ENCODE assay signal across 23 mouse cellular contexts in genomic region chr16:84584724-84585399, GRCm38 (mm10).
DNase-seq lines count a peak whose midpoint lies in the region; ATAC-seq lines count a peak whose summit lies in the region.
"Had no signal": no experiment of that assay in that cellular context is flagged by ENCODE, and none has a peak within 500 bp of the region (broad histone marks: within the 10 kb centered on the region; RNA-seq: fewer than 3 reads in every experiment).

No protein-coding gene starts in this region.

- no peak overlapping the region for H3K9ac ChIP-seq in forebrain, embryonic 15.5 days (replicated peaks)
- H3K9ac ChIP-seq: embryonic facial prominence, embryonic 12.5 days; forebrain, postnatal 0 days had no signal

- H3K9me3 ChIP-seq in forebrain, embryonic 15.5 days, result no peaks in the 10 kb centered on the region

- no peak overlapping the region for H3K27ac ChIP-seq in forebrain, embryonic 15.5 days (replicated peaks)
- H3K27ac ChIP-seq: embryonic facial prominence, embryonic 12.5 days; layer of hippocampus, adult 2 months had no signal

- no peak for DNase-seq in frontal cortex, postnatal 36 days (ENCODE audit: low spot score in 2 of 2)
- peak; percentile 2 to 6 for DNase-seq in natural killer cell, adult 2 months (ENCODE audit: low spot score in 2 of 2)
- DNase-seq in adrenal gland, postnatal 10 days, result no peak
- DNase-seq in liver, result no peak
- DNase-seq in adrenal gland, adult 8-10 months, result no peak
- DNase-seq: adrenal gland, postnatal 25 days; cerebellum, adult 18-20 months; forebrain, postnatal 0 days; gastrocnemius, postnatal 14 days; kidney, adult 11 months; kidney, postnatal 10 days; left cerebral cortex, postnatal 4 days; lung, adult 2 months; lung, postnatal 36 days; midbrain, embryonic 14.5 days had no signal

- WGBS in forebrain, embryonic 15.5 days, result 91% methylated on average over 14 of the region's 14 CpGs

- no peaks in the 10 kb centered on the region for H3K27me3 ChIP-seq in forebrain, embryonic 15.5 days
- H3K27me3 ChIP-seq: embryonic facial prominence, embryonic 12.5 days had no signal

- H3K4me2 ChIP-seq in forebrain, embryonic 15.5 days (replicated peaks), result no peak overlapping the region
- H3K4me2 ChIP-seq: embryonic facial prominence, embryonic 12.5 days; liver, embryonic 11.5 days had no signal

- no peak overlapping the region for H3K4me3 ChIP-seq in forebrain, embryonic 15.5 days
- H3K4me3 ChIP-seq: embryonic facial prominence, embryonic 12.5 days; layer of hippocampus, adult 2 months; myocyte had no signal

- 0 out of 2 replicates have a peak, but pooled peaks have one; percentile 15 for ATAC-seq in frontal cortex, adult (ENCODE audit: low TSS enrichment)
- ATAC-seq in common myeloid progenitor, adult 5-6 weeks (replicated peaks; ENCODE audit: low read depth, poor library complexity, severe bottlenecking), result peak; percentile 9; the same call in 1 of the 2 replicates
- ATAC-seq in forebrain, embryonic 15.5 days (replicated peaks), result no peak
- ATAC-seq: forebrain, postnatal 0 days had no signal

- no peaks in the 10 kb centered on the region for H3K4me1 ChIP-seq in forebrain, embryonic 15.5 days
- H3K4me1 ChIP-seq: embryonic facial prominence, embryonic 12.5 days had no signal

- no peaks in the 10 kb centered on the region for H3K36me3 ChIP-seq in forebrain, embryonic 15.5 days
- H3K36me3 ChIP-seq: embryonic facial prominence, embryonic 12.5 days; G1E had no signal

Comparison
In these comparisons a context has a peak if more than half of its experiments do, and no peak if none do; other contexts are left out.
1. DNase-seq: peak in natural killer cell, adult 2 months (2 of 2); none in frontal cortex, postnatal 36 days (0 of 2), adrenal gland, postnatal 10 days (single experiment), liver (single experiment) and adrenal gland, adult 8-10 months (single experiment).